Mouse (Mus musculus) kidney, embryonic 15.5 days (tissue): ENCODE data around the gene Capn6. TPM values are rescaled to one million over a fixed set of nuclear protein-coding genes. Genes with fewer than 3 reads are reported as not detected.

ENCODE experiments used
- ATAC-seq: fragments of 200-750 bp; cut with Nextera tagmentation; replicated peaks from 2 replicates; pipeline ENCODE4 v1.8.0; 2017; ENCODE audit warnings: moderate TSS enrichment; ENCODE audit not compliant: low FRiP score
- H3K27ac ChIP-seq: fragments of 300-500 bp; sonication (generic); 2 replicates; pipeline ENCODE4 v1.5.1; 2015; ENCODE audit warnings: mild to moderate bottlenecking, inconsistent platforms
- H3K27me3 ChIP-seq: fragments of 300-500 bp; sonication (generic); 2 replicates; pipeline ENCODE4 v1.6.1; 2015; ENCODE audit warnings: inconsistent platforms
- H3K36me3 ChIP-seq: fragments of 300-500 bp; sonication (generic); 2 replicates; pipeline ENCODE4 v1.6.1; 2015; ENCODE audit warnings: inconsistent platforms
- H3K4me1 ChIP-seq: fragments of 300-500 bp; sonication (generic); 2 replicates; pipeline ENCODE4 v1.6.1; 2015; ENCODE audit warnings: inconsistent platforms
- H3K4me2 ChIP-seq: fragments of 300-500 bp; sonication (generic); 2 replicates; pipeline ENCODE4 v1.6.1; 2015; ENCODE audit warnings: moderate library complexity, mild to moderate bottlenecking, inconsistent platforms
- H3K4me3 ChIP-seq: fragments of 300-500 bp; sonication (generic); replicated peaks from 2 replicates; pipeline ENCODE4 v1.5.1; 2015; ENCODE audit warnings: mild to moderate bottlenecking, inconsistent platforms
- H3K9ac ChIP-seq: fragments of 300-500 bp; sonication (generic); 2 replicates; pipeline ENCODE4 v1.6.1; 2015; ENCODE audit warnings: mild to moderate bottlenecking, inconsistent platforms
- H3K9me3 ChIP-seq: fragments of 300-500 bp; sonication (generic); replicated peaks from 2 replicates; pipeline ENCODE4 v1.6.1; 2016; ENCODE audit warnings: inconsistent platforms
- WGBS: fragments of 180-500 bp; shearing (Covaris S2); methylation state at CpG from one replicate; pipeline ENCODE4 v1.1.7; 2015; ENCODE audit warnings: mixed read lengths; 5-methylcytosine and 5-hydroxymethylcytosine counted together
- microRNA-seq: library from miRNA; unstranded; fragments of <30 nt; microRNA quantifications from one replicate; pipeline ENCODE4, GENCODE M21; 2016
- polyA plus RNA-seq: library from polyadenylated mRNA; unstranded; fragments of >200 nt; fragmentation: Nextera tagmentation; extraction: Ambion mirVana; gene quantifications from 2 replicates; pipeline ENCODE4 v1.2.1, GENCODE M21; 2015

Capn6 gene
- 156 and 162 TPM in 2 replicates for polyA plus RNA-seq

GRCm38 (mm10) chrX:143827212-143827611 is at the start of gene Capn6:
Capn6 (minus strand) TSS chrX:143827414.
- Histone ChIP-seq H3K4me3 (peak within 1 kb of the TSS; percentile 40), H3K9ac (0 out of 2 replicates have a peak within 1 kb of the TSS, but pooled peaks have one; percentile 11), H3K36me3 (no peaks in the 10 kb centered on the region), H3K4me1 (no peaks in the 10 kb centered on the region), H3K27ac (peak within 1 kb of the TSS; percentile 54; the same call in 1 of the 2 replicates), H3K4me2 (peak within 1 kb of the TSS; percentile 48), H3K9me3 (no peaks in the 10 kb centered on the region), H3K27me3 (peaks cover 15% of the 10 kb centered on the region; the same call in 1 of the 2 replicates)
- 37% methylated on average over 4 of the region's 4 CpGs for WGBS
- peak; percentile 89 for ATAC-seq

GRCm38 (mm10) chrX:143867129-143867664 is 40.0 kb upstream of the Capn6 start:
- no peak for ATAC-seq

DNA sequence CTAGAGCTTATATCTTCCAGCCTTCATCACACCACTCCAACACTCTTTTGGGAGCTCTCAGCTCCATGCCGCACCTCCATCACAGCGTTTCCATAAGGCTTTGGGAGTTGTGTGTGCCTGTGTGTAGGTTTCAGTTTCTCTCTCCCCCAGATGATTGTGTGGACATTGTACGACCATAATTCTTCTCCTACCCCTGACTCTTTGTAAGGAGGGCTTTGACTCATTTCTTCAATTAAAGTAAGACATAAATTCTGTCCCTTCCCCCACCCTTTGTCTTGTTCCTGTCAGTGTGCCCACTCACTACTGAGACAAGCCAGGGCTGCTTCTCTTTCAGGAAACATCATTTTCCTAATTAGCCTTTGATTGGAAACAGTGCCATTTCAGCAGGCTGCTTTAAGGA is 24.1 kb upstream of the Capn6 start:
- Histone ChIP-seq H3K27ac (no peak overlapping the region), H3K36me3 (no peaks in the 10 kb centered on the region), H3K9ac (no peak overlapping the region), H3K4me3 (no peak overlapping the region), H3K4me2 (no peak overlapping the region), H3K4me1 (no peaks in the 10 kb centered on the region), H3K9me3 (no peaks in the 10 kb centered on the region), H3K27me3 (peaks cover 30% of the 10 kb centered on the region)
- 46% methylated on average over 3 of the region's 3 CpGs for WGBS
- ATAC-seq, result peak; percentile 46; the same call in 1 of the 2 replicates

More at GRCm38 (mm10) chrX:143867129-143867664, 40.0 kb upstream of the Capn6 start:
- H3K9ac ChIP-seq, result no peak overlapping the region
- no peak overlapping the region for H3K27ac ChIP-seq
- no peaks in the 10 kb centered on the region for H3K9me3 ChIP-seq
- no peak overlapping the region for H3K4me3 ChIP-seq
- H3K4me1 ChIP-seq, result no peaks in the 10 kb centered on the region
- WGBS, result 78% methylated on average over 5 of the region's 5 CpGs
- H3K36me3 ChIP-seq, result no peaks in the 10 kb centered on the region
- H3K27me3 ChIP-seq, result peaks cover 30% of the 10 kb centered on the region
- no peak overlapping the region for H3K4me2 ChIP-seq

GRCm38 (mm10) chrX:143849969-143850368 is 22.8 kb upstream of the Capn6 start:
- Histone ChIP-seq H3K4me1 (no peaks in the 10 kb centered on the region), H3K4me3 (no peak overlapping the region), H3K27ac (no peak overlapping the region), H3K27me3 (peaks cover 30% of the 10 kb centered on the region), H3K4me2 (no peak overlapping the region), H3K36me3 (no peaks in the 10 kb centered on the region), H3K9ac (no peak overlapping the region), H3K9me3 (no peaks in the 10 kb centered on the region)
- ATAC-seq, result no peak
- 79% methylated on average over 3 of the region's 3 CpGs for WGBS

DNA sequence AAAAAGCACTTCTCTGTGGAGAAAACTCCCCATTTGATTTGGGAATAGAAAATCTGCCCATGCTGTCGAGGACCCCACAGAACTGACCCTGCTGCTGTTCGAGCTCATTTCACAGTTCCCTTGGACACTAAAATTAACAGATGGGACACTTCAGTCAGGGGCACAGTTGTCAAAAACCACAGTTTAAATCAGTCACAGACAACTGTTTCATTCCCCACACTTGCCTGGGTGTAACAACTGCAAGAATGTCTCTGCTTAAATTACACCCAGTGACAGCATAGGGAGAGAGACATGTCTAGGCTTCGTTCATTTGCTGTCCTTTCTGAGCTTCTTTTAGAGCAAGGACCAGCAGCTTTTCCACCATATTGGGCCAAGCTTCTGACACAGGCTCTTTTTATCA is 19.4 kb upstream of the Capn6 start:
- Histone ChIP-seq H3K27ac (no peak overlapping the region), H3K4me2 (no peak overlapping the region), H3K4me3 (no peak overlapping the region), H3K36me3 (no peaks in the 10 kb centered on the region), H3K4me1 (no peaks in the 10 kb centered on the region), H3K27me3 (peaks cover 28% of the 10 kb centered on the region), H3K9me3 (no peaks in the 10 kb centered on the region), H3K9ac (no peak overlapping the region)
- WGBS, result 45% methylated on average over 3 of the region's 3 CpGs
- no peak for ATAC-seq

GRCm38 (mm10) chrX:143826521-143826920 is 693 bp downstream of the Capn6 start:
- H3K36me3 ChIP-seq, result no peaks in the 10 kb centered on the region
- H3K27me3 ChIP-seq, result peaks cover 16% of the 10 kb centered on the region; the same call in 1 of the 2 replicates
- no peaks in the 10 kb centered on the region for H3K4me1 ChIP-seq
- WGBS, result 48% methylated on average over 4 of the region's 4 CpGs
- ATAC-seq, result peak; percentile 68; the same call in 1 of the 2 replicates
- H3K4me3 ChIP-seq, result peak overlapping the region; percentile 40
- peak overlapping the region; percentile 54; the same call in 1 of the 2 replicates for H3K27ac ChIP-seq
- H3K9ac ChIP-seq, result 0 out of 2 replicates have a peak overlapping the region, but pooled peaks have one; percentile 11
- H3K9me3 ChIP-seq, result no peaks in the 10 kb centered on the region
- H3K4me2 ChIP-seq, result peak overlapping the region; percentile 48

GRCm38 (mm10) chrX:143818961-143819360 is 8.3 kb downstream of the Capn6 start:
- Histone ChIP-seq H3K9me3 (no peaks in the 10 kb centered on the region), H3K27me3 (0 out of 2 replicates have a peak, but pooled peaks cover 3% of the 10 kb centered on the region), H3K4me1 (no peaks in the 10 kb centered on the region), H3K27ac (no peak overlapping the region), H3K4me2 (no peak overlapping the region), H3K4me3 (no peak overlapping the region), H3K9ac (no peak overlapping the region), H3K36me3 (no peaks in the 10 kb centered on the region)
- WGBS, result 96% methylated on average over 2 of the region's 2 CpGs
- no peak for ATAC-seq

DNA sequence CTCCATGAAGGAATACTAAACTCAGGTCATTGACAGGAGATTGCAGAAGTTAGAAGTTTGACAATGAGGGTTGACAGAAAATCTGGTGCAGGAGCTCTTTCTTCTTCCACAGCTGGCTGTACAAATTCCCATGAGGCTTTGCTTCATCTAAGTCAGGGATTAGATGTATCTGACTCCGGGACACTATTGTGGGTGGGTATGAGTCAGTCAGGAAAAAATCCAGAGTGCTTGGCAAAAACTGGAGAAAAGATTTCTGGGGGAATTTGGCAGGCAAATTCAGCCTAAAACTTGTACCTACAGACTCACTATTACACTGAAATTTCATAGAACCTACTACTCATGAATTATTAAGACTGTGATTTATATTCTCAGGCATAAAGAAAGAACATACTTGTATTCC is 11.3 kb downstream of the Capn6 start:
- 75% methylated on average over 1 of the region's 1 CpGs for WGBS
- no peak overlapping the region for H3K4me3 ChIP-seq
- H3K4me2 ChIP-seq, result no peak overlapping the region
- H3K36me3 ChIP-seq, result no peaks in the 10 kb centered on the region
- H3K9ac ChIP-seq, result no peak overlapping the region
- no peaks in the 10 kb centered on the region for H3K9me3 ChIP-seq
- no peaks in the 10 kb centered on the region for H3K27me3 ChIP-seq
- ATAC-seq, result no peak
- no peaks in the 10 kb centered on the region for H3K4me1 ChIP-seq
- no peak overlapping the region for H3K27ac ChIP-seq

- WGBS, result 73% methylated on average over 3 of the region's 3 CpGs
- no peak for ATAC-seq
- Histone ChIP-seq H3K9me3 (no peaks in the 10 kb centered on the region), H3K36me3 (no peaks in the 10 kb centered on the region), H3K27me3 (peaks cover 11% of the 10 kb centered on the region; the same call in 1 of the 2 replicates), H3K9ac (no peak overlapping the region), H3K27ac (no peak overlapping the region), H3K4me3 (no peak overlapping the region), H3K4me1 (no peaks in the 10 kb centered on the region), H3K4me2 (no peak overlapping the region)
Measured at GRCm38 (mm10) chrX:143762556-143762955, 64.7 kb downstream of the Capn6 start.

Small RNA genes within 50 kb of the gene (microRNA-seq; reads per million reads assigned to microRNA genes)
- gene Gm47298, result 0.74 reads per million

Other genes starting within 250 kb of the Capn6 start
- 4.9 and 6.0 TPM in 2 replicates for gene Dcx, start 105.9 kb upstream of the Capn6 start, polyA plus RNA-seq